Mouse (Mus musculus) heart, postnatal 0 days (tissue): ENCODE measurements around the gene Pik3cb. TPM values are rescaled to one million over a fixed set of nuclear protein-coding genes. Genes with fewer than 3 reads are reported as not detected.

Experiments used
- ATAC-seq: fragments of 200-750 bp; cut with Nextera tagmentation; 2 replicates; pipeline ENCODE4 v1.8.0; 2017; ENCODE audit warnings: low read depth, moderate number of reproducible peaks, moderate library complexity; ENCODE audit not compliant: insufficient read depth
- DNase-seq: peaks from one replicate; pipeline ENCODE4 v3.0.0-alpha.2; 2016; ENCODE audit warnings: low spot score
- H3K27ac ChIP-seq: fragments of 300-500 bp; sonication (generic); 2 replicates; pipeline ENCODE4 v1.5.1; 2014; ENCODE audit warnings: low read depth, mild to moderate bottlenecking
- H3K27me3 ChIP-seq: fragments of 300-500 bp; sonication (generic); 2 replicates; pipeline ENCODE4 v1.6.1; 2014; ENCODE audit warnings: low read length, mixed read lengths; ENCODE audit not compliant: control insufficient read depth, insufficient read depth
- H3K36me3 ChIP-seq: fragments of 300-500 bp; sonication (generic); replicated peaks from 2 replicates; pipeline ENCODE4 v1.6.1; 2014; ENCODE audit warnings: low read length, mixed read lengths; ENCODE audit not compliant: control insufficient read depth, insufficient read depth
- H3K4me1 ChIP-seq: fragments of 300-500 bp; sonication (generic); 2 replicates; pipeline ENCODE4 v1.6.1; 2014; ENCODE audit warnings: antibody characterized with exemption; ENCODE audit not compliant: control insufficient read depth, insufficient read depth
- H3K4me2 ChIP-seq: fragments of 300-500 bp; sonication (generic); 2 replicates; pipeline ENCODE4 v1.6.1; 2014; ENCODE audit warnings: low read depth, mild to moderate bottlenecking, low read length, moderate library complexity
- H3K4me3 ChIP-seq: fragments of 300-500 bp; sonication (generic); 2 replicates; pipeline ENCODE4 v1.5.1; 2014; ENCODE audit warnings: low read depth, low read length
- H3K9ac ChIP-seq: fragments of 300-500 bp; sonication (generic); replicated peaks from 2 replicates; pipeline ENCODE4 v1.6.1; 2014; ENCODE audit warnings: low read depth, low read length, mixed read lengths
- H3K9me3 ChIP-seq: fragments of 300-500 bp; sonication (generic); replicated peaks from 2 replicates; pipeline ENCODE4 v1.6.1; 2016; ENCODE audit warnings: low read length; ENCODE audit not compliant: control insufficient read depth
- CTCF ChIP-seq: IDR thresholded peaks from 2 replicates; pipeline ENCODE4 v1.5.1; 2016; ENCODE audit warnings: antibody characterized with exemption, control low read depth, low read depth
- EP300 ChIP-seq: IDR thresholded peaks from 2 replicates; pipeline ENCODE4 v1.6.1; 2016; ENCODE audit warnings: antibody characterized with exemption, low read depth
- WGBS: fragments of 180-500 bp; shearing (Covaris S2); extraction: QIAGEN DNeasy Blood & Tissue Kit; methylation state at CpG from one replicate; pipeline ENCODE4 v1.1.7; 2014; 5-methylcytosine and 5-hydroxymethylcytosine counted together
- polyA plus RNA-seq: library from polyadenylated mRNA; unstranded; fragments of >200 nt; fragmentation: Nextera tagmentation; extraction: Ambion mirVana; gene quantifications from 2 replicates; pipeline ENCODE4 v1.2.1, GENCODE M21; 2015
- total RNA-seq: library from RNA; depleted of rRNA; stranded (reverse); fragments of >200 nt; gene quantifications from 2 replicates; pipeline ENCODE4 v1.2.3, GENCODE M21; 2014; ENCODE audit warnings: low replicate concordance

The Pik3cb gene
- total and polyA plus RNA-seq, 2 experiments from 2014 or later: 1.7 to 2.1 TPM

GRCm38 (mm10) chr9:99057751-99058150 lies 82.7 kb downstream of the Pik3cb start:
- 74% methylated on average over 3 of the region's 3 CpGs for WGBS
- no peak for TF ChIP-seq CTCF
- no peak for TF ChIP-seq EP300
- H3K9ac ChIP-seq: no peak overlapping the region
- no peak overlapping the region for H3K4me2 ChIP-seq
- ATAC-seq (no peak), DNase-seq (no peak)
- H3K27ac ChIP-seq: no peak overlapping the region
- H3K4me1 ChIP-seq: no peaks in the 10 kb centered on the region
- H3K9me3 ChIP-seq: no peaks in the 10 kb centered on the region
- no peak overlapping the region for H3K4me3 ChIP-seq
- H3K27me3 ChIP-seq: no peaks in the 10 kb centered on the region
- peaks cover 14% of the 10 kb centered on the region; the same call in 1 of the 2 replicates for H3K36me3 ChIP-seq

- Histone ChIP-seq H3K9me3 (no peaks in the 10 kb centered on the region), H3K27ac (0 out of 2 replicates have a peak overlapping the region, but pooled peaks have one; percentile 23), H3K4me2 (no peak overlapping the region), H3K4me3 (no peak overlapping the region), H3K36me3 (peaks cover 6% of the 10 kb centered on the region; the same call in 1 of the 2 replicates), H3K27me3 (no peaks in the 10 kb centered on the region), H3K9ac (no peak overlapping the region), H3K4me1 (peaks cover 9% of the 10 kb centered on the region)
- WGBS: 21% methylated on average over 6 of the region's 6 CpGs
- ATAC-seq (peak; percentile 39; the same call in 1 of the 2 replicates), DNase-seq (peak; percentile 27)
- no peak for TF ChIP-seq CTCF
- no peak for TF ChIP-seq EP300
Observed at GRCm38 (mm10) chr9:99049760-99050159, 90.7 kb downstream of the Pik3cb start.

GRCm38 (mm10) chr9:99048724-99049250 lies 91.6 kb downstream of the Pik3cb start:
- H3K9ac ChIP-seq: no peak overlapping the region
- TF ChIP-seq CTCF (no peak), EP300 (no peak)
- peaks cover 9% of the 10 kb centered on the region for H3K4me1 ChIP-seq
- no peak overlapping the region for H3K4me2 ChIP-seq
- no peaks in the 10 kb centered on the region for H3K9me3 ChIP-seq
- no peak for DNase-seq
- peaks cover 6% of the 10 kb centered on the region; the same call in 1 of the 2 replicates for H3K36me3 ChIP-seq
- no peak overlapping the region for H3K4me3 ChIP-seq
- no peak for ATAC-seq
- H3K27me3 ChIP-seq: no peaks in the 10 kb centered on the region
- 44% methylated on average over 1 of the region's 1 CpGs for WGBS
- H3K27ac ChIP-seq: 0 out of 2 replicates have a peak overlapping the region, but pooled peaks have one; percentile 0

- no peak overlapping the region for H3K4me2 ChIP-seq
- H3K4me3 ChIP-seq: no peak overlapping the region
- H3K36me3 ChIP-seq: peaks cover 20% of the 10 kb centered on the region
- TF ChIP-seq EP300 (no peak), CTCF (no peak)
- 87% methylated on average over 8 of the region's 8 CpGs for WGBS
- H3K4me1 ChIP-seq: peaks cover 5% of the 10 kb centered on the region
- no peaks in the 10 kb centered on the region for H3K27me3 ChIP-seq
- ATAC-seq: no peak
- H3K9me3 ChIP-seq: no peaks in the 10 kb centered on the region
- H3K9ac ChIP-seq: no peak overlapping the region
- no peak for DNase-seq
- no peak overlapping the region for H3K27ac ChIP-seq
Observed at GRCm38 (mm10) chr9:99044761-99045160, 95.7 kb downstream of the Pik3cb start.

- Histone ChIP-seq H3K9me3 (no peaks in the 10 kb centered on the region), H3K9ac (no peak overlapping the region), H3K4me1 (no peaks in the 10 kb centered on the region), H3K36me3 (peaks cover 26% of the 10 kb centered on the region), H3K4me3 (no peak overlapping the region), H3K27ac (no peak overlapping the region), H3K4me2 (no peak overlapping the region), H3K27me3 (no peaks in the 10 kb centered on the region)
- TF ChIP-seq EP300: no peak
- no peak for DNase-seq
- no peak for ATAC-seq
- WGBS: 80% methylated on average over 4 of the region's 4 CpGs
Observed at GRCm38 (mm10) chr9:99042641-99043040, 97.8 kb downstream of the Pik3cb start.

- ATAC-seq (no peak), DNase-seq (no peak)
- H3K27me3 ChIP-seq: no peaks in the 10 kb centered on the region
- H3K4me2 ChIP-seq: no peak overlapping the region
- H3K9me3 ChIP-seq: no peaks in the 10 kb centered on the region
- TF ChIP-seq CTCF (no peak), EP300 (no peak)
- no peak overlapping the region for H3K4me3 ChIP-seq
- H3K27ac ChIP-seq: no peak overlapping the region
- H3K4me1 ChIP-seq: no peaks in the 10 kb centered on the region
- WGBS: 77% methylated on average over 9 of the region's 9 CpGs
- peaks cover 26% of the 10 kb centered on the region for H3K36me3 ChIP-seq
- H3K9ac ChIP-seq: no peak overlapping the region
Observed at GRCm38 (mm10) chr9:99041994-99042393, 98.4 kb downstream of the Pik3cb start.
